Mouse (Mus musculus): Measurements from ENCODE around the gene Slx1b.

- TF ChIP-seq POLR2A (IDR thresholded peaks at IDR 0.05; ENCODE audit: low read depth, low read length) (no peak), CTCF (IDR thresholded peaks at IDR 0.05; ENCODE audit: extremely low read depth, insufficient read depth, insufficient read length, insufficient replicate concordance) (no peak)
Observed at GRCm38 (mm10) chr7:126691676-126692075, 3.9 kb downstream of the Slx1b start.
